Mouse (Mus musculus) adrenal gland, postnatal 36 days (tissue): ENCODE data around the gene Gps2. TPM values are rescaled to one million over a fixed set of nuclear protein-coding genes. Genes with fewer than 3 reads are reported as not detected.
"Not testable (repeated sequence)": the region's sequence is repeated elsewhere in the genome, so short reads cannot be mapped to it uniquely, and the experiment has no call there.

Source experiments
- DNase-seq, 2 experiments: peaks; one replicate each; pipeline ENCODE4 v3.0.0; 2021; ENCODE audit warnings: mixed read lengths in 1 of 2
- total RNA-seq, 2 experiments: library from RNA; stranded (reverse); gene quantifications; 2 replicates each; pipeline ENCODE4 v1.2.3; 2021

The Gps2 gene
- total RNA-seq, 2 experiments from 2014 or later, result 47.1 to 47.6 TPM

- not testable (repeated sequence) for DNase-seq
Measured at GRCm38 (mm10) chr11:69916652-69917378, 3.1 kb downstream of the Gps2 start.

GRCm38 (mm10) chr11:69917379-69917948, 3.8 kb downstream of the Gps2 start:
- no peak for DNase-seq

- no peak for DNase-seq
Measured at GRCm38 (mm10) chr11:69918118-69918517, 4.4 kb downstream of the Gps2 start.

GRCm38 (mm10) chr11:69919053-69919452, 5.4 kb downstream of the Gps2 start:
- DNase-seq, result no peak

- peak; percentile 87 to 92 for DNase-seq
Measured at GRCm38 (mm10) chr11:69919661-69920265, 6.1 kb downstream of the Gps2 start.

GRCm38 (mm10) chr11:69920266-69921031, 6.8 kb downstream of the Gps2 start:
- DNase-seq, result peak; percentile 52 to 74

- peak; percentile 100 for DNase-seq
Measured at GRCm38 (mm10) chr11:69921114-69922011, 7.7 kb downstream of the Gps2 start, which contains the start of gene Eif5a. Eif5a (minus strand) TSS chr11:69921958.

GRCm38 (mm10) chr11:69922012-69922756, 8.5 kb downstream of the Gps2 start:
- DNase-seq, result no peak

- no peak for DNase-seq
Measured at GRCm38 (mm10) chr11:69922796-69923195, 9.1 kb downstream of the Gps2 start.

GRCm38 (mm10) chr11:69927501-69927900, 13.8 kb downstream of the Gps2 start:
- DNase-seq, result no peak

- no peak for DNase-seq
Measured at GRCm38 (mm10) chr11:69929712-69930111, 16.0 kb downstream of the Gps2 start.

GRCm38 (mm10) chr11:69930176-69930575, 16.5 kb downstream of the Gps2 start:
- DNase-seq, result not testable (repeated sequence)

- DNase-seq, result no peak
Measured at GRCm38 (mm10) chr11:69930967-69931537, 17.4 kb downstream of the Gps2 start.

GRCm38 (mm10) chr11:69931769-69932168, 18.1 kb downstream of the Gps2 start:
- no peak for DNase-seq

GRCm38 (mm10) chr11:69932254-69932653, 18.6 kb downstream of the Gps2 start:
- no peak for DNase-seq

- no peak for DNase-seq
Measured at GRCm38 (mm10) chr11:69933066-69933465, 19.4 kb downstream of the Gps2 start.

- peak; percentile 94 to 96 for DNase-seq
Measured at GRCm38 (mm10) chr11:69934169-69934568, 20.5 kb downstream of the Gps2 start.

GRCm38 (mm10) chr11:69934681-69935080, 21.0 kb downstream of the Gps2 start:
- no peak for DNase-seq

- DNase-seq, result peak; percentile 90 to 94
Measured at GRCm38 (mm10) chr11:69935137-69935879, 21.6 kb downstream of the Gps2 start, which contains the start of gene Ybx2. Ybx2 (plus strand) TSS chr11:69935796.
